Mouse (Mus musculus) megakaryocyte, adult 5-6 weeks (primary cell): Measurements from ENCODE around the gene Dse. TPM values are rescaled to one million over a fixed set of nuclear protein-coding genes. Genes with fewer than 3 reads are reported as not detected.
A peak's percentile ranks its signal among the peaks of the same experiment; 100 is the strongest.
"Not testable (repeated sequence)": the region's sequence is repeated elsewhere in the genome, so short reads cannot be mapped to it uniquely, and the experiment has no call there.

Experiments
- ATAC-seq: 2 replicates; pipeline ENCODE4 v1.8.0; 2016; ENCODE audit warnings: mild to moderate bottlenecking, inconsistent platforms; ENCODE audit not compliant: poor library complexity, severe bottlenecking
- total RNA-seq, 2 experiments: library from RNA; stranded (forward) in 1 of 2; stranded (reverse) in 1 of 2; fragments of 153-499, 151-499 nt in 1 of 2; fragments of 221-1000, 200-1000 nt in 1 of 2; gene quantifications; 2 replicates each; pipeline versions ENCODE4 v1.2.3 to v1.2.4; 2015 to 2017

Gene Dse
- total RNA-seq (2015) (21.7 and 26.5 TPM in 2 replicates), total RNA-seq (2017) (28.5 and 32.6 TPM in 2 replicates)

- no peak for ATAC-seq
Measured at GRCm38 (mm10) chr10:34207503-34207850, at the start of gene Dse. Gene Dse (minus strand): TSS chr10:34207715.

GRCm38 (mm10) chr10:34252833-34253232, 45.3 kb upstream of the Dse start:
- ATAC-seq = not testable (repeated sequence)

GRCm38 (mm10) chr10:34249594-34249993, 42.1 kb upstream of the Dse start:
- ATAC-seq = peak; percentile 94

- no peak for ATAC-seq
Measured at GRCm38 (mm10) chr10:34247757-34248156, 40.2 kb upstream of the Dse start.

- ATAC-seq = no peak
Measured at GRCm38 (mm10) chr10:34246106-34246505, 38.6 kb upstream of the Dse start.

GRCm38 (mm10) chr10:34244745-34245144, 37.2 kb upstream of the Dse start:
- peak; percentile 60 for ATAC-seq

- no peak for ATAC-seq
Measured at GRCm38 (mm10) chr10:34238536-34238935, 31.0 kb upstream of the Dse start.

GRCm38 (mm10) chr10:34236569-34236968, 29.1 kb upstream of the Dse start:
- ATAC-seq = no peak

GRCm38 (mm10) chr10:34235384-34235783, 27.9 kb upstream of the Dse start:
- ATAC-seq = peak; percentile 89

- peak; percentile 44 for ATAC-seq
Measured at GRCm38 (mm10) chr10:34233931-34234745, 26.6 kb upstream of the Dse start.

- no peak for ATAC-seq
Measured at GRCm38 (mm10) chr10:34233418-34233817, 25.9 kb upstream of the Dse start.

GRCm38 (mm10) chr10:34230121-34230675, 22.7 kb upstream of the Dse start:
- no peak for ATAC-seq

GRCm38 (mm10) chr10:34229491-34229890, 22.0 kb upstream of the Dse start:
- no peak for ATAC-seq

- no peak for ATAC-seq
Measured at GRCm38 (mm10) chr10:34223660-34224059, 16.1 kb upstream of the Dse start.

GRCm38 (mm10) chr10:34221909-34222620, 14.6 kb upstream of the Dse start:
- ATAC-seq = 0 out of 2 replicates have a peak, but pooled peaks have one; percentile 33

GRCm38 (mm10) chr10:34218191-34218590, 10.7 kb upstream of the Dse start:
- no peak for ATAC-seq

GRCm38 (mm10) chr10:34215667-34216066, 8.2 kb upstream of the Dse start:
- ATAC-seq = peak; percentile 71

GRCm38 (mm10) chr10:34209951-34210350, 2.4 kb upstream of the Dse start:
- ATAC-seq = peak; percentile 76

- ATAC-seq = no peak
Measured at GRCm38 (mm10) chr10:34208031-34208430, 516 bp upstream of the Dse start.

- peak; percentile 75 for ATAC-seq
Measured at GRCm38 (mm10) chr10:34206783-34207502, 572 bp downstream of the Dse start.

- ATAC-seq = peak; percentile 75
Measured at GRCm38 (mm10) chr10:34206436-34206782, 1.1 kb downstream of the Dse start.
